Mouse (Mus musculus) limb, embryonic 13.5 days (tissue): ENCODE data around the gene Mdfic. TPM values are rescaled to one million over a fixed set of nuclear protein-coding genes. Genes with fewer than 3 reads are reported as not detected.
"Not testable (repeated sequence)": the region's sequence is repeated elsewhere in the genome, so short reads cannot be mapped to it uniquely, and the experiment has no call there.

Experiments used
- ATAC-seq: fragments of 200-750 bp; cut with Nextera tagmentation; 2 replicates; pipeline ENCODE4 v1.8.0; 2017; ENCODE audit warnings: low read depth, moderate number of reproducible peaks, moderate TSS enrichment; ENCODE audit not compliant: low FRiP score
- H3K27ac ChIP-seq: fragments of 300-500 bp; sonication (generic); 2 replicates; pipeline ENCODE4 v1.5.1; 2015; ENCODE audit warnings: inconsistent platforms, mild to moderate bottlenecking, moderate library complexity
- H3K27me3 ChIP-seq: fragments of 300-500 bp; sonication (generic); 2 replicates; pipeline ENCODE4 v1.6.1; 2015; ENCODE audit warnings: mild to moderate bottlenecking, inconsistent platforms
- H3K36me3 ChIP-seq: fragments of 300-500 bp; sonication (generic); 2 replicates; pipeline ENCODE4 v1.6.1; 2015; ENCODE audit warnings: inconsistent platforms, mild to moderate bottlenecking, moderate library complexity
- H3K4me1 ChIP-seq: fragments of 300-500 bp; sonication (generic); 2 replicates; pipeline ENCODE4 v1.6.1; 2015; ENCODE audit warnings: inconsistent platforms
- H3K4me2 ChIP-seq: fragments of 300-500 bp; sonication (generic); replicated peaks from 2 replicates; pipeline ENCODE4 v1.6.1; 2015; ENCODE audit warnings: inconsistent platforms, mild to moderate bottlenecking, moderate library complexity
- H3K4me3 ChIP-seq: fragments of 300-500 bp; sonication (generic); 2 replicates; pipeline ENCODE4 v1.5.1; 2015; ENCODE audit warnings: moderate library complexity, mild to moderate bottlenecking, inconsistent platforms
- H3K9ac ChIP-seq: fragments of 300-500 bp; sonication (generic); 2 replicates; pipeline ENCODE4 v1.6.1; 2015; ENCODE audit warnings: mild to moderate bottlenecking, inconsistent platforms
- H3K9me3 ChIP-seq: fragments of 300-500 bp; sonication (generic); 2 replicates; pipeline ENCODE4 v1.6.1; 2016; ENCODE audit warnings: inconsistent platforms
- WGBS: fragments of 180-500 bp; shearing (Covaris S2); methylation state at CpG from one replicate; pipeline ENCODE4 v1.1.7; 2015; 5-methylcytosine and 5-hydroxymethylcytosine counted together
- polyA plus RNA-seq: library from polyadenylated mRNA; unstranded; fragments of >200 nt; fragmentation: Nextera tagmentation; extraction: Ambion mirVana; gene quantifications from 2 replicates; pipeline ENCODE4 v1.2.1, GENCODE M21; 2015

Gene Mdfic
- 9.6 and 10.6 TPM in 2 replicates for polyA plus RNA-seq

DNA sequence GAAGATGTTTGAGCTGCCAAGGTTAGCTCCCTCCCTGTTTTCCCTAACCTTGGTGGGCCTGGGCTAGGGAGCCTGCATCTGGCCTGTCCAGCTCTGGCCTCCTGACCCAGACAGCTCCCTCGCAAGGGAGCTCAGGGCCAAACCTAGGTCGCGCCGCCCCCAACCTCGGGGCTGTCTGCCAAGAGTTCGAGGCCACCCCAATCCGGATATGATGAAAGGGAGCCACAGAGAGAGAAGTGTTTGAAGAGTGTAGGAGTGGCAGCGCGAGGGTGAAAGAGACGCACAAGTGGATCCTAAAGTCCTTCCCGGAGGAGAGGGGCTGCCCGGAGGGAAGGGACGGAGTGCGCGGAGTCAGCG is at the start of gene Mdfic:
Mdfic (plus strand) TSS at position 201 of the 357 bp plus-strand sequence.
- Histone ChIP-seq H3K9me3 (no peaks in the 10 kb centered on the region), H3K4me1 (peaks cover 34% of the 10 kb centered on the region; the same call in 1 of the 2 replicates), H3K27me3 (no peaks in the 10 kb centered on the region), H3K27ac (peak within 1 kb of the TSS; percentile 93), H3K4me2 (peak within 1 kb of the TSS; percentile 79), H3K36me3 (no peaks in the 10 kb centered on the region), H3K9ac (peak within 1 kb of the TSS; percentile 96), H3K4me3 (peak within 1 kb of the TSS; percentile 83)
- ATAC-seq = peak; percentile 45; the same call in 1 of the 2 replicates
- whole genome bisulfite sequencing = 1% methylated on average over 13 of the region's 16 CpGs

DNA sequence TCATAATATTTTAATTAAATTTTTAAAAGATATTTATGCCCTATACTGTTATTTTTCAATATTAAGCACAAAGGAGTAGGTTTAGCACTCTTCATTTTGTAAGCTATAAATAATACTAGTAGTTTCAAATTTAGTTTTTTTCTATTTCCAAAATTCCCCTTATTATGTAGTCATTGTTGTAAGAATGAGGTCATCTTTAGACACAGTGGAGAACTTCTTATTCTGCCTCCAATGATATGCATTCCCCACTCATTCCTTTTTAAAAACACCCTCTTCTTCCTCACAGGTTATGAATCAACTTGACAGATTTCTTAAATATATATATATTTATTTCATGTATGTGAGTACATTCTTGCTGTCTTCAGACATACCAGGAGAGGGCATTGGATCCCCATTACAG is 49.1 kb upstream of the Mdfic start:
- H3K27ac ChIP-seq = no peak overlapping the region
- H3K36me3 ChIP-seq = no peaks in the 10 kb centered on the region
- no peaks in the 10 kb centered on the region for H3K27me3 ChIP-seq
- H3K4me2 ChIP-seq = no peak overlapping the region
- H3K4me3 ChIP-seq = no peak overlapping the region
- no peaks in the 10 kb centered on the region for H3K9me3 ChIP-seq
- no peak overlapping the region for H3K9ac ChIP-seq
- no peaks in the 10 kb centered on the region for H3K4me1 ChIP-seq
- no peak for ATAC-seq

DNA sequence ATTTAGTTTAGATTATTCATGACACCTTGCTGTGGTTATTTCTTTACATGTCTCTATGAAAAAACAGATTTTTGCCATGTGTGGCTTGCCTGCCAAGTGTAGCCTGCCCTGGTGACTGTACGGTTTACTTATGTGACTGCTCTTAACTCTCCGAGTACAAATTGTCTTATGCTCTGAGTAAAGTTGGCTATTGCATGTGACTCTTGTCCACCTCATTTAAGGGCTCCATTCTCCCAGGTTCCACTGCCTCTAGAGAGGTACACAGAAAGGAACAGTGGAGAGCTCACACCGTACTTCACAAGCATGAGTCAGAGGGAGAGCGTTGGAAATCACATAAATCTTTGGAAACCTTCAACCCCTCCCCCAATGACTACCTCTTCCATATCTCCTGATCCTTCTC is 10.4 kb upstream of the Mdfic start:
- WGBS = 85% methylated on average over 4 of the region's 4 CpGs
- no peak overlapping the region for H3K27ac ChIP-seq
- no peaks in the 10 kb centered on the region for H3K36me3 ChIP-seq
- ATAC-seq = no peak
- no peaks in the 10 kb centered on the region for H3K27me3 ChIP-seq
- H3K4me3 ChIP-seq = no peak overlapping the region
- no peak overlapping the region for H3K9ac ChIP-seq
- H3K4me2 ChIP-seq = no peak overlapping the region
- H3K9me3 ChIP-seq = no peaks in the 10 kb centered on the region
- no peaks in the 10 kb centered on the region for H3K4me1 ChIP-seq

DNA sequence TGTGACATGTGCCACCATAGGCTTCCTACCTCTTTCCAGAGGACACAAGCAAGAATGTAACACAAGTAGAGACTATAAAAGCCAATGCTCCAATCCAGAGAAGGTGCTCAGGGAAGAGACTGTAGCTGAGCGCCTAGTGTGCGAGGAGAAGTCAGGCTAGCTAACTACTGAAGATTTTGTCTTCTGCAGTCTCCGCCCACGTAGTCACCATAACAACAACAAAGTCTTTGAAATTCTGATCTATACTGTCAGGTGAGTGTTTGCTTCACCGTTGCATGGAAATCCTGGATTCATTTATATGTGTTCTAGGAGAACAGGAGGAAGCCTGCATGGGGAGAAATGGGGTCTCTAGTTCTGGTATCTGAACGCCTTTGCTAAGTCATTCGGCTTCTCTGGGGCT is 9.8 kb upstream of the Mdfic start:
- no peak overlapping the region for H3K4me2 ChIP-seq
- H3K36me3 ChIP-seq = no peaks in the 10 kb centered on the region
- 83% methylated on average over 7 of the region's 7 CpGs for WGBS
- H3K9ac ChIP-seq = no peak overlapping the region
- no peak overlapping the region for H3K4me3 ChIP-seq
- no peaks in the 10 kb centered on the region for H3K4me1 ChIP-seq
- no peak overlapping the region for H3K27ac ChIP-seq
- H3K27me3 ChIP-seq = no peaks in the 10 kb centered on the region
- no peak for ATAC-seq
- H3K9me3 ChIP-seq = no peaks in the 10 kb centered on the region

DNA sequence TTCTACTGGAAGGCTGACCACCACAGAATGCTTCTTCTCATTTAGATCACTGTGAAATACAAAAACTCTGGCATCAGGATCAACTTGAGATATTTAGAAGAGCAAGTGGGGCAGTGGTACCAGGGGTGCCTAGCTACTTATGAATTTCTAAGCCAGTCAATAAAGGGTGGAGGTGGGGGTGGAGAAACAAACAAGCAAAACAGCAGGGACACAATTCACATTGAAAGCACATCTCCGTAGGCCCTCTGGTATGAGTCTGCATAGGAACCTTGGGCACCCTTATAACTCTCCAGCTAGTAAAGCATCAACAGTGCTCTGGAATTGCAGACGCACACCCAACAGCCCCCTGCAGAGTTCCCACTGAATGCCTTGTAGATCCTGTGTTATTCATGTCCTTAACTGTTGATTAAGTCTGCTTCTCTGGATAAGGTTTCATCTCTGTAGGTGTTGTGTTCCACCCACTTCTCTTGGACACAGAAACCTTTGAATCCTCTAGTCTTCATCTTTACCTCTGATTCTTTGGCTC is 7.5 kb upstream of the Mdfic start:
- WGBS = 48% methylated on average over 2 of the region's 2 CpGs
- no peaks in the 10 kb centered on the region for H3K4me1 ChIP-seq
- H3K9me3 ChIP-seq = no peaks in the 10 kb centered on the region
- no peaks in the 10 kb centered on the region for H3K27me3 ChIP-seq
- H3K4me3 ChIP-seq = no peak overlapping the region
- H3K4me2 ChIP-seq = no peak overlapping the region
- ATAC-seq = no peak
- H3K27ac ChIP-seq = no peak overlapping the region
- no peak overlapping the region for H3K9ac ChIP-seq
- no peaks in the 10 kb centered on the region for H3K36me3 ChIP-seq

DNA sequence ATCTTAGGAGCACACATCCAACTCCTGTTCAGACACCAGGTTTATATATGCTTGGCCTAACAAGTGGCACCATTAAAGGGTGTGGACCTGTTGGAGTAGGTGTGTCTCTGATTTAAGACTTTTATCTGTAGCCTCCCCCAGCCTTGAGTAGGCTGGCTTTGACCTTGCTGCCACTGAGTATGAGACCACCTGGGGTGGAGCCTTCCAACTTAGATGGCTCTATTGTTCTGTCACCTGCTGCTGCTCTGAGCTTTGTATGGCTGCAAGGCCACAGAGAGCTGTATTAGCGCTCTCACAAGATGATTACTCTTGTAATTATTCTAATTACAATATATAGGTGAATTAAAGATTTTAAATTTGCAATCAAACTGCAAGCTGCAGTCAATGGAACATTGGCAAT is 6.4 kb upstream of the Mdfic start:
- WGBS = 85% methylated on average over 1 of the region's 1 CpGs
- not testable (repeated sequence) for H3K27me3 ChIP-seq, H3K27ac ChIP-seq, ATAC-seq, H3K36me3 ChIP-seq, H3K4me2 ChIP-seq, H3K9me3 ChIP-seq, H3K9ac ChIP-seq, H3K4me1 ChIP-seq, H3K4me3 ChIP-seq

DNA sequence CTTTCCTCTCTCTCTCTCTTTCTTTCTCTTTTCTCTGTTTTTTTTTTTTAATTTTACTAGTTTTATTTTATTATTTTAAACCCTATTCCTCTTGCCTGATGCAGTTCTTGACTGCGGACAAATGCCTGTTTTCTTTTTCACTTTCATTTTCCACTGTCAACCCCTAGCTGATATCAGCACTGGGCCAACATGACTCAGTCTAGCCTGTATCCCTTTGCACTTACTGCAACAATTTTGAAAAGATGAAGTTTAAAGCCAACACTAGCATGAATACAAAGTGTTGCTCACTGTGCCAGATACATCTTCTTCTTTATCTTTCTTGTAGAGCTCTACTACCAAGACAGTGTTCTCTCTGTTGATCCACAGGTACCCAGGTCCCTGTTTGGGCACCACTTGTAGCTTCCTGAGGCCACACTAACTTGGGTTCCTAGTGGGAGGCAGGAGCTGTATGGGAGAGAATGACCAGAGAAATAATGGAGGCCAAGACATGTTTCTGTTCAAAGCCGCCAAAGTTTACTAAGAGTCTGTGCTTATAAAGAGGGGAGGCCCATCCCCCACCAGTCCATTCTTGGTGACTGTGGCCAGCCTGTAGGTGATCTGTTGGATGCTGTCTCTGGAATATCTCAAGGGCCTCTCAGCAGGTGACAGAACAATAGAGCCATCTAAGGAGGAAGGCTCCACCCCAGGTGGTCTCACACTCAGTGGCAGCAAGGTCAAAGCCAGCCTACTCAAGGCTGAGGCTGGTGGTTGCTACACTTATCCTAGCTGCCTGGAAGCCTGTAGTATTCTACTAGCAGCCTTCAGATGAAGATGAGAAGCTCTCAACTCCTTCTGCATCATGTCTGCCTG is 5.2 kb upstream of the Mdfic start:
- WGBS = 88% methylated on average over 2 of the region's 2 CpGs
- Histone ChIP-seq H3K36me3 (no peaks in the 10 kb centered on the region), H3K4me1 (0 out of 2 replicates have a peak, but pooled peaks cover 4% of the 10 kb centered on the region), H3K4me3 (no peak overlapping the region), H3K9ac (no peak overlapping the region), H3K27ac (no peak overlapping the region), H3K9me3 (no peaks in the 10 kb centered on the region), H3K4me2 (no peak overlapping the region), H3K27me3 (no peaks in the 10 kb centered on the region)
- ATAC-seq = no peak

DNA sequence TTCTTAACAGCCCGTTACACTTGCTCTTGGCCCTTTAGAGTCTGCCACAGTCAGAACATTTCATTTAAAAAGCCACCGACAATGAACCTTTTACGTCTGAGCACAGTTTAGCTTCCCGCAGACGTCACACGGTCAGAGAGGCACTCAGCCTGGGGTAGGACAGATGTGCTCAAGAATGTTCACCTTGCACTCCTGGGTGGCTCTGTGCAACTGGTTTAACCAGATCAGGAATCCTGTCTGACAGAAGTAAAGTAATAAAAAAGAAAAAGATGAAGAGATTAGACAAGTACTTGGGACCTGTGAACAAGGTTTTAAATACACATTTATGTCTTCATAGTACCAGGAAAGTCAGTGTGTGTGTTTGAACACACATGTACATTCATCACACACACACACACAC is 542 bp upstream of the Mdfic start:
- Histone ChIP-seq H3K27me3 (no peaks in the 10 kb centered on the region), H3K4me1 (peaks cover 34% of the 10 kb centered on the region; the same call in 1 of the 2 replicates), H3K4me2 (peak overlapping the region; percentile 79; the same call in 1 of the 2 replicates), H3K9me3 (no peaks in the 10 kb centered on the region), H3K9ac (no peak overlapping the region), H3K36me3 (no peaks in the 10 kb centered on the region), H3K4me3 (no peak overlapping the region), H3K27ac (peak overlapping the region; percentile 33; the same call in 1 of the 2 replicates)
- 31% methylated on average over 6 of the region's 6 CpGs for WGBS
- no peak for ATAC-seq

DNA sequence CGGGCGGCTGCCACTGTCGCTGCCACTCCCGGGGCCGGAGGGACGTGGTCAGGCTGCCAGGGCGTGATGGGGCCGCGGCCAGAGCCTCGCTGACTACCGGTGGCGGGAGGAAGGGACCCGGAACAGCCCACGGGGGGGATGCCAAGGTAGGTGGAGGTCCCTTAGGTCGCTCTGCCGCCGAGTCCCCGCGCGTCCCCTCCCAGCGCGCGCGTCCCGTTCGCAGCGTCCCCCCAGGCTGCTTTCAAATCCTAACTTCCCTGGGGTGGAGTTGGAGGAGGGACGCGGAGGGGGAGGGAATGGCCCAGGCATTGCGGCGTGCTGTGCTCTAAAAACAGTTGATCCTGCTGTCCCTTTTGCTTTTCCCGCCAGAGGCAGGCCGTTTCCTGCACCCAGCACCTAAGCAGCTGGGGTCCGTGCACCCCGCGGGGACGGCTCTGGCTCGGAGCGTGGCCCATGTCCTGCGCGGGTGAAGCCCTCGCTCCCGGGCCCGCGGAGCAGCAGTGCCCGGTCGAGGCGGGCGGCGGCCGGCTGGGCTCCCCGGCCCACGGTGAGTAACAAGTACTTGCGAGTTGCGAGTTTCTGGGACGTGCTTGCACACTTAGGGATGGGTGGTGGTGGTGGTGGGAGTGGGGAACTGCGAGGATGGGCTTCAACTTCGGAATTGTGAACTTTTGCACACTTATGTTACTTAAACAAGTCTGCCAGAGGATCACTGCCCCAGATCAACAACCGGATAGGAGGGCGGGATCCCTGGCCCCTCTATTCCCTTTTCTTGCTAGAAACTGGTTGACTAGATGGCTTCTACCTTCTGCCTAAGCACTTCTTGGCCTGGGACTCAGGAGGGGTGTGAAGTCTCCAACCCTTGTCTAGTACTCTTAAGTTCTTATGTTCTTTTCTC is 606 bp downstream of the Mdfic start:
- peak overlapping the region; percentile 83 for H3K4me3 ChIP-seq
- peak overlapping the region; percentile 96 for H3K9ac ChIP-seq
- H3K27ac ChIP-seq = peak overlapping the region; percentile 93
- H3K4me2 ChIP-seq = peak overlapping the region; percentile 79
- peak; percentile 77 for ATAC-seq
- peaks cover 34% of the 10 kb centered on the region; the same call in 1 of the 2 replicates for H3K4me1 ChIP-seq
- H3K27me3 ChIP-seq = no peaks in the 10 kb centered on the region
- no peaks in the 10 kb centered on the region for H3K36me3 ChIP-seq
- under 1% methylated on average over 46 of the region's 60 CpGs for WGBS
- no peaks in the 10 kb centered on the region for H3K9me3 ChIP-seq

DNA sequence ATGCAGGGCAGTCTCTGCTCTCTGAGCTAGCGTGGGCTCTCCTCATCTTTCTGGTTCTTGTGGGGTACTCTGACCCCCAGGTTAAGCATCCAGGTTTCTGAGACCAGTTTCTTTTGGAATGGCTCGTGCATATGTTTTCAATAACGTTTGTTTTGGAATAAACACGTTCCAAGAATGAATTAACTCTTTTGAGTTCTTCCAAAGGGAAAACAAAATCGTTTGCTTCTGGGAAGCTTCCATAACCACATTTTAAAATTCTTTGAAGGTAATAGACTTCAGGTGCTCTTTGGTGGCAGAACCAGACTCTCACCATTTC is 1.2 kb downstream of the Mdfic start:
- Histone ChIP-seq H3K9ac (peak overlapping the region; percentile 96), H3K9me3 (no peaks in the 10 kb centered on the region), H3K4me2 (peak overlapping the region; percentile 79), H3K4me1 (peaks cover 34% of the 10 kb centered on the region; the same call in 1 of the 2 replicates), H3K27ac (peak overlapping the region; percentile 93), H3K36me3 (no peaks in the 10 kb centered on the region), H3K27me3 (no peaks in the 10 kb centered on the region), H3K4me3 (peak overlapping the region; percentile 83)
- WGBS = 8% methylated on average over 5 of the region's 5 CpGs
- no peak for ATAC-seq

DNA sequence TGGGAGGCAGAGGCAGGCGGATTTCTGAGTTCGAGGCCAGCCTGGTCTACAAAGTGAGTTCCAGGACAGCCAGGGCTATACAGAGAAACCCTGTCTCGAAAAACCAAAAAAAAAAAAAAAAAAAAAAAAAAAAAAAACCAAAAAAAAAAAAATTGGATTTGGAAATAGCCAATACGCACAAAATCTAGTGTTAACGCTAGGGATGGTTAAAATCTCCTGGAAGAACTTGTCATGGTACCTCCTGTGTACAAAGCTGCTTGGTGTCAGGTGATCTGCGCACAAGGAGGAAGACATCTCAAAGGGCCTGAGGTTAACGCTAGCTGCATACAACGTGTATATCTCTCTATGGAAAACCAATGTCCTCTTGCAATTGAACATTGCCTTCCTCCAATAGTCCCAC is 2.2 kb downstream of the Mdfic start:
- Histone ChIP-seq H3K4me1 (peaks cover 34% of the 10 kb centered on the region; the same call in 1 of the 2 replicates), H3K4me2 (peak overlapping the region; percentile 79)
- not testable (repeated sequence) for H3K27me3 ChIP-seq, H3K4me3 ChIP-seq, H3K27ac ChIP-seq, H3K9me3 ChIP-seq, ATAC-seq, H3K36me3 ChIP-seq, H3K9ac ChIP-seq
- WGBS = 95% methylated on average over 7 of the region's 8 CpGs

DNA sequence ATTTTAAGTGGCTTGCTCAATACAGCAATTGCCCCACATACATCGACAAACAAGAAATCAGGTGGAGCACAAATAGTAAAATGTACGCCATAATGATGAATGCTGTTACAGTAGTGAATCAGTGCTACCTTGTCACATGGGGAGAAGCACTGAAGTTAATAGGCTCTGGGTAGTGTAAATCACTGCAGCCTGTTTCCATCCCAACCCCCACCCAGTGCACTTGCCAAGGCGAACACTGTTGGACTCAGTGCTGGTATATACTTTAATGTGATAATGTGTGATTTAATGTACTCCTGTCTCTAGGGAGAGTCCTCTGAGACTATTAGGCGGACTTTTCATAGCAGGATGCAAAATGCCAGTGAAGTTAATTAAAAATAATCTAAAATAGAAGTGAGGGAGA is 3.8 kb downstream of the Mdfic start:
- Histone ChIP-seq H3K4me1 (peaks cover 36% of the 10 kb centered on the region; the same call in 1 of the 2 replicates), H3K9me3 (no peaks in the 10 kb centered on the region), H3K4me2 (peak overlapping the region; percentile 49; the same call in 1 of the 2 replicates), H3K27me3 (no peaks in the 10 kb centered on the region), H3K27ac (no peak overlapping the region), H3K36me3 (peaks cover 5% of the 10 kb centered on the region), H3K4me3 (no peak overlapping the region), H3K9ac (no peak overlapping the region)
- 61% methylated on average over 4 of the region's 4 CpGs for WGBS
- no peak for ATAC-seq
